Mouse (Mus musculus) cortical plate, adult 2 months (tissue): ENCODE data around the gene Dnah2.

Experiments used
- CTCF ChIP-seq: fragments of 200-500 bp; IDR thresholded peaks from 2 replicates; pipeline ENCODE4 v1.5.1; 2011; ENCODE audit warnings: mild to moderate bottlenecking, control low read depth, low read length; ENCODE audit not compliant: insufficient read depth; ENCODE audit errors: extremely low read depth
- POLR2A ChIP-seq: fragments of 200-500 bp; IDR thresholded peaks from 2 replicates; pipeline ENCODE4 v1.6.1; 2011; ENCODE audit warnings: mild to moderate bottlenecking, low read length, control low read depth; ENCODE audit not compliant: insufficient read depth; ENCODE audit errors: extremely low read depth

GRCm38 (mm10) chr11:69471491-69471890 is 77.4 kb downstream of the Dnah2 start:
- TF ChIP-seq POLR2A (no peak), CTCF (no peak)
